Mouse (Mus musculus): Measurements from ENCODE around the gene Dcxr.
A peak's percentile ranks its signal among the peaks of the same experiment; 100 is the strongest.
"Not testable (repeated sequence)": the region's sequence is repeated elsewhere in the genome, so short reads cannot be mapped to it uniquely, and the experiment has no call there.

Dcxr gene

GRCm38 (mm10) chr11:120727169-120727527 lies at the start of gene Dcxr:
Gene Dcxr, minus strand, starts transcription at chr11:120727281.
- peak; percentile 87 for DNase-seq

GRCm38 (mm10) chr11:120775774-120776469 lies 48.8 kb upstream of the Dcxr start:
- peak; percentile 93 for DNase-seq

- DNase-seq, result no peak
These were observed 46.5 kb upstream of the Dcxr start for GRCm38 (mm10) chr11:120773463-120774190.

- DNase-seq, result no peak
These were observed 45.7 kb upstream of the Dcxr start for GRCm38 (mm10) chr11:120772749-120773148.

- DNase-seq, result no peak
These were observed 41.1 kb upstream of the Dcxr start for GRCm38 (mm10) chr11:120768206-120768605.

- not testable (repeated sequence) for DNase-seq
These were observed 39.9 kb upstream of the Dcxr start for GRCm38 (mm10) chr11:120767023-120767422.

- DNase-seq, result not testable (repeated sequence)
These were observed 36.3 kb upstream of the Dcxr start for GRCm38 (mm10) chr11:120763121-120763999.

GRCm38 (mm10) chr11:120762672-120763041 lies 35.6 kb upstream of the Dcxr start, which contains the start of gene Hmga1b:
Gene Hmga1b, plus strand, starts transcription at chr11:120762794.
- not testable (repeated sequence) for DNase-seq

GRCm38 (mm10) chr11:120761811-120762671 lies 35.0 kb upstream of the Dcxr start:
- no peak for DNase-seq

GRCm38 (mm10) chr11:120760236-120760635 lies 33.2 kb upstream of the Dcxr start:
- no peak for DNase-seq

- no peak for DNase-seq
These were observed 24.5 kb upstream of the Dcxr start for GRCm38 (mm10) chr11:120751606-120752005.

- peak; percentile 39 for DNase-seq
These were observed 22.3 kb upstream of the Dcxr start for GRCm38 (mm10) chr11:120749430-120749829.

- DNase-seq, result no peak
These were observed 20.9 kb upstream of the Dcxr start for GRCm38 (mm10) chr11:120747974-120748373.

- no peak for DNase-seq
These were observed 17.1 kb upstream of the Dcxr start for GRCm38 (mm10) chr11:120744121-120744701.

- no peak for DNase-seq
These were observed 13.9 kb upstream of the Dcxr start for GRCm38 (mm10) chr11:120740981-120741380.

GRCm38 (mm10) chr11:120736424-120736823 lies 9.3 kb upstream of the Dcxr start:
- DNase-seq, result no peak

- no peak for DNase-seq
These were observed 6.4 kb upstream of the Dcxr start for GRCm38 (mm10) chr11:120733521-120733920.

- DNase-seq, result no peak
These were observed 5.0 kb upstream of the Dcxr start, which contains the start of gene Cbr2 for GRCm38 (mm10) chr11:120731858-120732680. Gene Cbr2, minus strand, starts transcription at chr11:120732114.

- no peak for DNase-seq
These were observed 4.3 kb upstream of the Dcxr start for GRCm38 (mm10) chr11:120731395-120731794.

GRCm38 (mm10) chr11:120730331-120730870 lies 3.3 kb upstream of the Dcxr start:
- no peak for DNase-seq

Data from liver (tissue).